Mouse (Mus musculus) heart, embryonic 13.5 days (tissue): Measurements from ENCODE around the gene Dmbt1. TPM values are rescaled to one million over a fixed set of nuclear protein-coding genes. Genes with fewer than 3 reads are reported as not detected.

Experiments
- ATAC-seq: fragments of 200-750 bp; cut with Nextera tagmentation; 2 replicates; pipeline ENCODE4 v1.8.0; 2017; ENCODE audit warnings: moderate TSS enrichment; ENCODE audit not compliant: insufficient number of reproducible peaks, low FRiP score, low TSS enrichment; ENCODE audit errors: extremely low read depth
- H3K27ac ChIP-seq: fragments of 300-500 bp; sonication (generic); replicated peaks from 2 replicates; pipeline ENCODE4 v1.5.1; 2015; ENCODE audit warnings: moderate library complexity, mild to moderate bottlenecking, inconsistent platforms
- H3K27me3 ChIP-seq: fragments of 300-500 bp; sonication (generic); replicated peaks from 2 replicates; pipeline ENCODE4 v1.6.1; 2015; ENCODE audit warnings: mild to moderate bottlenecking, inconsistent platforms
- H3K36me3 ChIP-seq: fragments of 300-500 bp; sonication (generic); 2 replicates; pipeline ENCODE4 v1.6.1; 2015; ENCODE audit warnings: mild to moderate bottlenecking, inconsistent platforms
- H3K4me1 ChIP-seq: fragments of 300-500 bp; sonication (generic); 2 replicates; pipeline ENCODE4 v1.6.1; 2015; ENCODE audit warnings: inconsistent platforms
- H3K4me2 ChIP-seq: fragments of 300-500 bp; sonication (generic); 2 replicates; pipeline ENCODE4 v1.6.1; 2015; ENCODE audit warnings: inconsistent platforms, mild to moderate bottlenecking, moderate library complexity
- H3K4me3 ChIP-seq: fragments of 300-500 bp; sonication (generic); 2 replicates; pipeline ENCODE4 v1.5.1; 2015; ENCODE audit warnings: moderate library complexity, mild to moderate bottlenecking, inconsistent platforms
- H3K9ac ChIP-seq: fragments of 300-500 bp; sonication (generic); 2 replicates; pipeline ENCODE4 v1.6.1; 2015; ENCODE audit warnings: inconsistent platforms, mild to moderate bottlenecking, moderate library complexity
- H3K9me3 ChIP-seq: fragments of 300-500 bp; sonication (generic); 2 replicates; pipeline ENCODE4 v1.6.1; 2016; ENCODE audit warnings: inconsistent platforms
- WGBS: fragments of 180-500 bp; shearing (Covaris S2); methylation state at CpG from one replicate; pipeline ENCODE4 v1.1.7; 2015; ENCODE audit warnings: mixed read lengths; 5-methylcytosine and 5-hydroxymethylcytosine counted together
- polyA plus RNA-seq: library from polyadenylated mRNA; unstranded; fragments of >200 nt; fragmentation: Nextera tagmentation; extraction: Ambion mirVana; gene quantifications from 2 replicates; pipeline ENCODE4 v1.2.1, GENCODE M21; 2015

Gene Dmbt1
- not detected in 2 replicates for polyA plus RNA-seq

DNA sequence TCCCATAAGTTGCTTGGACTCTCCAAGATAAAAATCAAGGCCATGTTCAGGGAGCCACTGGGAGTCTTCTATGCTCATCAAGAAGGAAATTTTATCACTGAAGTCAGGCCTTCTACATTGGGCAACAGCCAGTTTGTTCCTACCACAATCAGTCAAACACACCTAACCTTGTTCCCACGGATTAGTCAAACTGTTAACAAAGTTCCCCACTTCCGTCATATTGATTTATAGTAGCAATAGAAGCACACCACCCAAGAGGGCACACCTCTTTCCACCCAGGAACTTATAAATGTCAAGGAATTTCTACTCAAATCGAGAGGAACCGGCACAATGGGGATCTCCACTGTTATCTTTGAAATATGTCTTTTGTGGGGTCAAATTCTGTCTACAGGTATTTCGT, at the start of gene Dmbt1:
Dmbt1 (plus strand) TSS at position 299 of the 400 bp plus-strand sequence.
- WGBS, result 71% methylated on average over 5 of the region's 5 CpGs
- Histone ChIP-seq H3K9ac (no peak within 1 kb of the TSS), H3K27me3 (no peaks in the 10 kb centered on the region), H3K4me1 (no peaks in the 10 kb centered on the region), H3K4me2 (no peak within 1 kb of the TSS), H3K27ac (no peak within 1 kb of the TSS), H3K9me3 (no peaks in the 10 kb centered on the region), H3K4me3 (no peak within 1 kb of the TSS), H3K36me3 (no peaks in the 10 kb centered on the region)
- ATAC-seq, result no peak

DNA sequence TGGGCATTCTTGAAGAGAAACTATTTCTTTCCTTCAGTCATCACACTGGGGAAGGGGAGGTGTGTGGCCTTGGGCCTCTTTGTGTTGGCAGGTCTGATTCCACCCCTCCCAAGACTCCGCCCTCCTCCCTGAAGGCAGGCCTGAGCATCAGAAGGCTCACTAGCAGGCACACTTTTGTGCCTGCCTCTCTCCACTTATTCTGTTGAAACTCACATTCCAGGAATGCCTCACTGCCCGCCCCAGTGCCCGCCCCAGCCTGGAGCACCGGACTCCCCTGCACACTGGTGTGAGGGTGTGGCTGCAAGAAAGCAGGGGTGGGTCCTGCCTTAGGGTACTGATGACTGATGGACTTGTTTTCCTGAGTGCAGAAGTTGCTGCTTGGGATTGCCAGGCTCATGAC, 49.5 kb upstream of the Dmbt1 start:
- H3K4me2 ChIP-seq, result peak overlapping the region; percentile 22; the same call in 1 of the 2 replicates
- WGBS, result 26% methylated on average over 4 of the region's 4 CpGs
- H3K27ac ChIP-seq, result peak overlapping the region; percentile 66
- peak; percentile 48; the same call in 1 of the 2 replicates for ATAC-seq
- H3K36me3 ChIP-seq, result peaks cover 14% of the 10 kb centered on the region
- H3K27me3 ChIP-seq, result no peaks in the 10 kb centered on the region
- no peak overlapping the region for H3K9ac ChIP-seq
- no peak overlapping the region for H3K4me3 ChIP-seq
- H3K4me1 ChIP-seq, result peaks cover 47% of the 10 kb centered on the region
- no peaks in the 10 kb centered on the region for H3K9me3 ChIP-seq

DNA sequence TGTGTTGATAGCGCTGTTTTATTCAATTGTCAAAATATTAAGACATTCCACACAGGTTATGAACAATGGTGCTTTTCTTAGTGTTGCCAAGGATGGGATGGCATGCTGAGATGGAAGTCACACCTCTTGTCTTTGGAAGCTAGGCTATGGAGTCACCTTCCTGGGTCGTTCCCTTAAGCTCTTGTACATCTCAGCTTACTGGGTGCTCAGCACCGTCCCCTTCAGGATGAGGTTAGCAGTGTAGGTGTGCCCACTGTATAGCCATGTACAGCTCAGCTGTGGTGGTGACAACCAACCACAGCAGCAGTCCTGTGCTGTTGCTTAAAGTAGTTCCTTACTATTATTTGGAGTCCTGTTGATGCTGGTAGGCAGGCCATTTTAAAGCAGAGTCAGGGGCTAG, 49.0 kb upstream of the Dmbt1 start:
- no peak for ATAC-seq
- Histone ChIP-seq H3K9ac (no peak overlapping the region), H3K4me2 (0 out of 2 replicates have a peak overlapping the region, but pooled peaks have one; percentile 22), H3K9me3 (no peaks in the 10 kb centered on the region), H3K4me3 (no peak overlapping the region), H3K4me1 (peaks cover 47% of the 10 kb centered on the region), H3K27me3 (no peaks in the 10 kb centered on the region), H3K27ac (peak overlapping the region; percentile 66), H3K36me3 (peaks cover 16% of the 10 kb centered on the region)
- WGBS, result 67% methylated on average over 3 of the region's 3 CpGs

DNA sequence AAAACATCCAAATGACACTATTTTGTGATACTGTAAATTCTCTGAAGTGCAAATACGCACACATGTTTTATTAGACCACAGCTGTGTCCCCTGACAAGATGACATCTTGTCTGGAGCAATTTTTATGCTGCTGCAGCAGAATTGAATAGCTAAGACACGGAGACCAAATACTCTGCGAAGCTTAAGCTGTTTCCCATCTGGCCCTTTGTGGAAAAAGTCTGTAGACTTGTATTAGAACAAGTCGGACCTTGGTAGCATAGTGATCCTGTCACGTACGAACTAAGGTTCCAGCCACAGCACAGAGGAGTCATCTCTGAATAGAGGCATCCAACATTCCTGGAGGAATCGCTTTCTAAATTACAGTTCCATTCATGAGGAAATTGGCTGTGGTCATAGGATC, 47.6 kb upstream of the Dmbt1 start:
- ATAC-seq, result no peak
- WGBS, result 81% methylated on average over 7 of the region's 7 CpGs
- Histone ChIP-seq H3K9ac (no peak overlapping the region), H3K27me3 (no peaks in the 10 kb centered on the region), H3K4me2 (no peak overlapping the region), H3K4me3 (no peak overlapping the region), H3K36me3 (peaks cover 15% of the 10 kb centered on the region), H3K9me3 (no peaks in the 10 kb centered on the region), H3K27ac (no peak overlapping the region), H3K4me1 (peaks cover 47% of the 10 kb centered on the region)

DNA sequence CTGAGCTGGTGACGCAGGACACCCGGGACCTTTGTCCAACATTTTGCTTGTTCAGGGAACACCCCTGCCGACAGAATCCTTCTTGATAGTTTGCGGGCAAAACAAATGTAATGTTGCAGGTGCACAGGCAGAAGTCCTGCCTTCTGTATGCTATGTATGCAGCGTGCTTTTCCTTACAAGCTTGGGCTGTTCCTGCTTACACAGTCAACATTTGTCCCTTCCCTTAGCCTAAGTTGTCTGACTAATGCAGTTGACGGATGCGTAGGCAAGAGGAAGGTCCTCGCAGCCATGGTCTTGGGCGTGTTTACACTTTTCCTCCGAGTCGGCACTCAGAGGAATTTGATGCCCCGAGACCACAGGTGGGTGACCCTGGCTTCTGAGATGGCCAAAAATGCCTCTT, 46.7 kb upstream of the Dmbt1 start:
- H3K4me1 ChIP-seq, result peaks cover 48% of the 10 kb centered on the region
- no peaks in the 10 kb centered on the region for H3K27me3 ChIP-seq
- H3K4me3 ChIP-seq, result no peak overlapping the region
- ATAC-seq, result no peak
- H3K27ac ChIP-seq, result no peak overlapping the region
- H3K4me2 ChIP-seq, result no peak overlapping the region
- H3K36me3 ChIP-seq, result peaks cover 7% of the 10 kb centered on the region; the same call in 1 of the 2 replicates
- WGBS, result 78% methylated on average over 12 of the region's 12 CpGs
- no peak overlapping the region for H3K9ac ChIP-seq
- no peaks in the 10 kb centered on the region for H3K9me3 ChIP-seq

DNA sequence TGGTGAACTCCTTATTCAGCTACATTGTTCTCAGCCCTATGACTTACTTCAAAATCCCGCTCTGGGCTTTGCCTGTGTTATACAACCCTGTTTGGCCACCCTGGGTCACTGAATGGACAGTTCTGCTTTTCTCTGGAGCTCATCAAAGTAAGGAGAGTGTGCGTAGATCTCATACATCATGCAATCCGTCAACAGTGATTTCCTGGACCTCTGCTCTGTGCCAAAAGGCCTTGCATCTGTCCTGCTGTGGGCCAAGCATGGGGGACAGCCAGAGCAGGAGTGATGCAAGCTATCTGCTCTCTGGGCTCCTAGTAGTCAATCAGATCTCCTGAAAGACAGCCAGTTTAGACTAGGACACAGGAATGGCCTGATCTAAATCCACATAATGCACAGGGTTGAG, 46.1 kb upstream of the Dmbt1 start:
- Histone ChIP-seq H3K27me3 (no peaks in the 10 kb centered on the region), H3K9ac (no peak overlapping the region), H3K4me1 (peaks cover 48% of the 10 kb centered on the region), H3K27ac (no peak overlapping the region), H3K4me3 (no peak overlapping the region), H3K9me3 (no peaks in the 10 kb centered on the region), H3K4me2 (no peak overlapping the region), H3K36me3 (peaks cover 7% of the 10 kb centered on the region; the same call in 1 of the 2 replicates)
- WGBS, result 70% methylated on average over 3 of the region's 3 CpGs
- ATAC-seq, result no peak

DNA sequence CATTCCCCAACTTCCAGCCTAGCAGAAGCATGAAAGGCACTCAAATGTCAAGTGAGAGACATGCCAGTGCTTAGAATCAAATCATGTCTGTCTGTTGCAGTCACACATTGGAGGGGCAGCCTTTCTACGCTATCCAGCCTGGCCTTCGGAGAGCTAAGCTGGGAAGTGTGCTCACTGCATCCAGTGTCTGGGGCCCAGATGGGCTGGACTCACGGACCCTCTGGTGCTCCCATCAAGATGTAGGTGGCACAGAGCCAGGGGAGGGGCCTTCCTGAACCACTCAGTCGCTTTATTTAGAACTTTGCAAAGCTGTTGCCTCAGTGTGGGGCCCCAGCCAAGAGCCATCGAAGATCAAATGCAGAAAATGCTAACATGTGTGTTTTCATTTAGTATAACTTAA, 43.7 kb upstream of the Dmbt1 start:
- Histone ChIP-seq H3K9ac (no peak overlapping the region), H3K27ac (peak overlapping the region; percentile 79), H3K4me1 (peaks cover 28% of the 10 kb centered on the region), H3K36me3 (peaks cover 7% of the 10 kb centered on the region; the same call in 1 of the 2 replicates), H3K4me3 (no peak overlapping the region), H3K9me3 (no peaks in the 10 kb centered on the region), H3K4me2 (peak overlapping the region; percentile 22; the same call in 1 of the 2 replicates), H3K27me3 (no peaks in the 10 kb centered on the region)
- 25% methylated on average over 5 of the region's 5 CpGs for WGBS
- ATAC-seq, result 0 out of 2 replicates have a peak, but pooled peaks have one; percentile 62

DNA sequence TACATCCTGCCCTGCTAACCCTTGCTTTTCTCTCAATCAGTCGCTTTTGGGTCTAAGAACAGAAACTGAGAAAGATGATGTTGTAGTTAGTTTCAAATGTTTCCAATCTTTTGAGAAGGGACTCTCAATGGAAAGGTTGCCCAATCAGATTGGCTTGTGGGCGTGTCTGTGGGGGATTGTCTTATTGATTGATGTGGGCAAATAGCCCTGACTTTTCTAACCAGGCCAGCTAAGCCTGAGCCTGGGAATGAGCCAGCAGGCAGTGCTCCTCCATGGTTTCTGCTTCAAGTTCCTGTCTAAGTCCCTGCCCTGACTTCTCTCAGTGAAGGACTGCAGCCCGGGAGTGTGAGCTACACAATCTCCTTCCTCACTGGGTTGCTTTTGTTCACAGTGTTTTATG, 42.5 kb upstream of the Dmbt1 start:
- no peak for ATAC-seq
- Histone ChIP-seq H3K4me1 (peaks cover 22% of the 10 kb centered on the region), H3K9me3 (no peaks in the 10 kb centered on the region), H3K27me3 (no peaks in the 10 kb centered on the region), H3K9ac (no peak overlapping the region), H3K4me2 (no peak overlapping the region), H3K36me3 (peaks cover 7% of the 10 kb centered on the region; the same call in 1 of the 2 replicates), H3K4me3 (no peak overlapping the region), H3K27ac (no peak overlapping the region)
- WGBS, result 70% methylated on average over 3 of the region's 3 CpGs

DNA sequence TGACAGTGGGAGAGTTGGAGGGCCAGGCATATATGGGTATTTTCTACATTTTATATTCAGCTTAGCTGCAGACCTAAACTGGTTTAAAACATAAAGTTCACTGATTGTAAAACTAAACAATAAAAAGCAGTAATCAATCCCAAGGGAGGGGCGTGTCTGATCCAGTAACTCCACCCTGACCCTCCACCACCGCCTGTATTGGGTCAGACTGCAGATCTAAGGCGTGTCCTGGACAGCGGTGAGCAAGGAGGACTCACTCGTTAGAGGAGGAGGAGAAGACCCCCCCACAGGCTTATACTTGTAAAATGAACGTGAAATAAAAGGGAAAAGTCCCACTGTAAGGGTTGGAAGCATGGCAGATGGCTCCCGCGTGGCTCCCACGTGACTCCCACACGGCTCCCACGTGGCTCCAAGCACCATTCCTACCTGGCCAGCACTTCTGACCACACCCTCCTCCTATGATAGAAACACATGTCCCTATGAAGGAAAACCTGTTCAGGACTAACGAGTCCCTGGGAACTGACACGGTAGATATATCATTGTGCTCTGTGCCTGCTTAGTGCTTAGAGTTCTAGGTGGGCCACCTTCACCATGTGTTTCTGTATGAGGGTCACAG, 40.6 kb upstream of the Dmbt1 start:
- H3K27ac ChIP-seq, result no peak overlapping the region
- no peak overlapping the region for H3K4me3 ChIP-seq
- H3K4me1 ChIP-seq, result peaks cover 22% of the 10 kb centered on the region
- no peaks in the 10 kb centered on the region for H3K9me3 ChIP-seq
- H3K4me2 ChIP-seq, result no peak overlapping the region
- WGBS, result 82% methylated on average over 13 of the region's 13 CpGs
- no peak overlapping the region for H3K9ac ChIP-seq
- ATAC-seq, result no peak
- H3K36me3 ChIP-seq, result peaks cover 7% of the 10 kb centered on the region; the same call in 1 of the 2 replicates
- no peaks in the 10 kb centered on the region for H3K27me3 ChIP-seq

DNA sequence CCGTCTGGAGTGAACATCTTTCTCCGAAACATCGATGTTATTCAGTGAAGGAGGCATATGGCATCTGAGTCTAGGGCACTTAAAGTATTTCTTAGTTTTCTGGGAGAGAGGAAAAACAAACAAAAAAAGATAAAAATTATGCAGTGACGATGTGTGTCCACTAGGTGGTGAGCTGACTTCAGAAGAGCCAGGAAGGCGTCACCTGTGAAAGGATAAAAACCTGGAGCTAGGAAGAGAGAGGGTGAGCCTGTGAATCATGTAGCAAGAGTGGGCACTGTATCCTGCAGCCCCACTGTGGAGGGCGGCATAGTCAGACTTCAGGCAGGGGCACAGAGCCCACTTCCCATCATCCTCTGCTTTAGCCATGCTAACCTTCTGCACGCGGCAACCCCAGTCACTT, 37.9 kb upstream of the Dmbt1 start:
- no peaks in the 10 kb centered on the region for H3K27me3 ChIP-seq
- WGBS, result 48% methylated on average over 8 of the region's 8 CpGs
- H3K36me3 ChIP-seq, result no peaks in the 10 kb centered on the region
- no peak overlapping the region for H3K4me2 ChIP-seq
- no peak overlapping the region for H3K27ac ChIP-seq
- H3K4me3 ChIP-seq, result no peak overlapping the region
- H3K9ac ChIP-seq, result no peak overlapping the region
- peaks cover 5% of the 10 kb centered on the region for H3K4me1 ChIP-seq
- no peak for ATAC-seq
- H3K9me3 ChIP-seq, result no peaks in the 10 kb centered on the region

DNA sequence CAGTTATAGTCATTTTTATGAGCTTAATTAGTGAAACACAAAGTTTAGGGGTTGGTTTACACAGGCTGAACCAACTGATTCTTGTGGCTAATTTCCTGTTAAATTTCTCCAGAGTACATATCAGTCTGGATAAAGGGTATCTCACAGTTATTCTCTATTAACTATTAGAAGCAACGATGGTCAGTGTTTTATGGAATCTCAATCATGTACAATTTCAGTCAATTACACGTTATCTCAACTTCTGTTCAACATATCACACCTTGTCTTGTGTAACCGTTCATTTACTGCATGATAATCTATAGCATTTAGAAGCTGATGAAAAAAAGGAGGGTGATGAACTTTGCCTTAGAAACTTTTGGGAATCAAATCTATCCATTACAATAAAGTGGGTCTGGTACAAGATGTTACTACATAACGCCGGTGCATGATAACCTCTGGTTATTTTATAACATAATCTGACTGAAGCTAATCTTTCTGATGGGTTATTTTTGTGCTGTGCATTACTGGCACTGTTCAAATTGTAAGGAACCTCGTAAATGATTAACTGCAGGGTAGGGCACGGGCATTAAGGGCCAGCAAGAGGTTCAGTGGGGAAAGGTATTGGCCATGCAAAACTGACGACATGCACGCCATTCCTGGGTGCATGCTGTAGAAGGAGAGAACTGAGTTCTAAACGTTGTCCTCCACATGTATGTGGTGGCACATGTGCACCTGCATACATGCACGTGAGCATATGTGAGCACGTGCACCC, 29.7 kb upstream of the Dmbt1 start:
- ATAC-seq, result no peak
- H3K36me3 ChIP-seq, result no peaks in the 10 kb centered on the region
- H3K27ac ChIP-seq, result no peak overlapping the region
- no peaks in the 10 kb centered on the region for H3K4me1 ChIP-seq
- no peak overlapping the region for H3K9ac ChIP-seq
- no peak overlapping the region for H3K4me3 ChIP-seq
- peaks cover 12% of the 10 kb centered on the region; the same call in 1 of the 2 replicates for H3K9me3 ChIP-seq
- H3K4me2 ChIP-seq, result no peak overlapping the region
- H3K27me3 ChIP-seq, result no peaks in the 10 kb centered on the region
- WGBS, result 76% methylated on average over 12 of the region's 12 CpGs
